8 mouse cellular contexts compared by ENCODE assay signal in the genomic region with DNA sequence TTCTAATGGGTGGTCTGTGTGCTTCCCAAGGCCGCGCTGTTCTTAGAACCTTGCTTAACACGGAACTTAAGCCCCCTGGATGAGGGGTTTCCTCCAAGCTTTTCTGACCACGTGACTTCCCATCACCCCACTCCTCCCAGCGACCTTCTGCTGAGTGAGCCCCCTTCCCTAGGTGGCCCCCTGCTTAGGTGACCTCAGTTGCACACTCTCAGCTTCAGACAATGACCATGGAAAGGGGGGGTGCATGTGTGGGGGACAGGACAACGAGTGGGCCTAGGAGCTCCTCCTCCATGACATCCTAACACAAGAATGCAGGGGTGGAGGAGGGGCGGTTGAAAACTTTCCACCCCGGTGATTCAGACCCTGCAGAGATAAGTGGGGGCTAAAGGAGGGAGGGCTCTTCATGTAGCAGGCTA. TPM values are rescaled to one million over a fixed set of nuclear protein-coding genes. Genes with fewer than 3 reads are reported as not detected.
DNase-seq lines count a peak whose midpoint lies in the region; ATAC-seq and TF ChIP-seq lines count a peak whose summit lies in the region.

No protein-coding gene starts in this region.

- H3K36me3 ChIP-seq in ES-E14 (ENCODE audit: control insufficient read depth, insufficient read depth, low read length, poor library complexity, severe bottlenecking): peaks cover 84% of the 10 kb centered on the region
- peaks cover 9% of the 10 kb centered on the region for H3K36me3 ChIP-seq in heart, embryonic 14.5 days (ENCODE audit: control insufficient read depth, insufficient read depth, low read length)
- H3K36me3 ChIP-seq in limb, embryonic 13.5 days: peaks cover 12% of the 10 kb centered on the region
- no peaks in the 10 kb centered on the region for H3K36me3 ChIP-seq in neural tube, embryonic 11.5 days (ENCODE audit: control insufficient read depth, insufficient read depth, low read length)

- H3K4me2 ChIP-seq in heart, embryonic 14.5 days (ENCODE audit: low read length): peak overlapping the region; percentile 51
- no peak overlapping the region; the same call in 1 of the 2 replicates for H3K4me2 ChIP-seq in limb, embryonic 13.5 days (replicated peaks)
- no peak overlapping the region for H3K4me2 ChIP-seq in neural tube, embryonic 11.5 days (ENCODE audit: low read depth)

- 4% methylated on average over 8 of the region's 8 CpGs for WGBS in heart, embryonic 14.5 days
- WGBS in limb, embryonic 13.5 days: 27% methylated on average over 8 of the region's 8 CpGs
- 34% methylated on average over 8 of the region's 8 CpGs for WGBS in neural tube, embryonic 11.5 days

- peaks cover 5 to 67% of the 10 kb centered on the region in 2 experiments for H3K4me1 ChIP-seq in ES-E14 (ENCODE audit: control insufficient read depth in 2 of 2, insufficient read depth in 2 of 2, low read length in 2 of 2, poor library complexity in 1 of 2)
- peaks cover 60 to 69% of the 10 kb centered on the region in 2 experiments for H3K4me1 ChIP-seq in heart, embryonic 14.5 days (ENCODE audit: control insufficient read depth in 2 of 2, insufficient read depth in 2 of 2, low read length in 2 of 2)
- peaks cover 44% of the 10 kb centered on the region for H3K4me1 ChIP-seq in limb, embryonic 13.5 days
- peaks cover 25% of the 10 kb centered on the region for H3K4me1 ChIP-seq in neural tube, embryonic 11.5 days (ENCODE audit: control insufficient read depth, insufficient read depth, low read length)

- DNase-seq in ES-E14 (ENCODE audit: low read depth, low spot score): no peak
- peak; percentile 90 for DNase-seq in adrenal gland, postnatal 10 days
- peak; percentile 56 for DNase-seq in neural tube, embryonic 11.5 days (ENCODE audit: low spot score)
- DNase-seq in frontal cortex, postnatal 14 days (ENCODE audit: low spot score in 2 of 2): no peak
- DNase-seq in cerebellum, adult 8-10 months: no peak
- no peak for DNase-seq in thymus, postnatal 10 days (ENCODE audit: low spot score in 2 of 2)

- H3K27me3 ChIP-seq in heart, embryonic 14.5 days (ENCODE audit: control insufficient read depth, insufficient read depth, low read length): no peaks in the 10 kb centered on the region
- H3K27me3 ChIP-seq in limb, embryonic 13.5 days: 0 out of 2 replicates have a peak, but pooled peaks cover 3% of the 10 kb centered on the region
- H3K27me3 ChIP-seq in neural tube, embryonic 11.5 days (ENCODE audit: control insufficient read depth, insufficient read depth, low read length): no peaks in the 10 kb centered on the region

- peak overlapping the region in 1 of 2 experiments; percentile 20; a peak in 2 of 4 replicates for H3K4me3 ChIP-seq in ES-E14 (ENCODE audit: insufficient read depth in 1 of 2, low read depth in 1 of 2, low read length in 2 of 2, poor library complexity in 1 of 2, severe bottlenecking in 1 of 2)
- no peak overlapping the region for H3K4me3 ChIP-seq in heart, embryonic 14.5 days (ENCODE audit: control insufficient read depth in 1 of 2, insufficient read depth in 1 of 2, low read depth in 1 of 2, low read length in 2 of 2)
- H3K4me3 ChIP-seq in limb, embryonic 13.5 days: no peak overlapping the region
- H3K4me3 ChIP-seq in neural tube, embryonic 11.5 days (ENCODE audit: low read depth, low read length): no peak overlapping the region

- no peak overlapping the region for H3K27ac ChIP-seq in ES-E14 (ENCODE audit: insufficient read depth, low read depth, low read length, poor library complexity, severe bottlenecking)
- peak overlapping the region; percentile 95 for H3K27ac ChIP-seq in heart, embryonic 14.5 days (replicated peaks in 1 of 2; ENCODE audit: control insufficient read depth in 1 of 2, insufficient read depth in 1 of 2, low read depth in 2 of 2, low read length in 2 of 2)
- H3K27ac ChIP-seq in limb, embryonic 13.5 days: 0 out of 2 replicates have a peak overlapping the region, but pooled peaks have one; percentile 28
- no peak overlapping the region for H3K27ac ChIP-seq in neural tube, embryonic 11.5 days (ENCODE audit: low read depth, low read length)

- 0 out of 2 replicates have a peak overlapping the region, but pooled peaks have one; percentile 15 for H3K9ac ChIP-seq in ES-E14 (ENCODE audit: insufficient read depth, low read depth, low read length, poor library complexity, severe bottlenecking)
- H3K9ac ChIP-seq in heart, embryonic 14.5 days (ENCODE audit: low read length): peak overlapping the region; percentile 62
- H3K9ac ChIP-seq in limb, embryonic 13.5 days: no peak overlapping the region
- no peak overlapping the region for H3K9ac ChIP-seq in neural tube, embryonic 11.5 days (ENCODE audit: low read length)

- peak; percentile 76 for ATAC-seq in heart, embryonic 14.5 days (ENCODE audit: insufficient number of reproducible peaks, insufficient read depth, low FRiP score, low read depth)
- ATAC-seq in limb, embryonic 13.5 days (ENCODE audit: low FRiP score, low read depth): peak; percentile 71
- ATAC-seq in neural tube, embryonic 11.5 days (ENCODE audit: insufficient read depth, low FRiP score, low TSS enrichment): no peak

- no peaks in the 10 kb centered on the region for H3K9me3 ChIP-seq in ES-E14 (ENCODE audit: control insufficient read depth, insufficient read depth, low read depth, low read length)
- no peaks in the 10 kb centered on the region for H3K9me3 ChIP-seq in heart, embryonic 14.5 days (ENCODE audit: control insufficient read depth, low read length)
- no peaks in the 10 kb centered on the region for H3K9me3 ChIP-seq in limb, embryonic 13.5 days
- no peaks in the 10 kb centered on the region for H3K9me3 ChIP-seq in neural tube, embryonic 11.5 days (ENCODE audit: control insufficient read depth, low read length)

- in situ Hi-C loops in ES-E14 (cut with MboI; ENCODE audit: low sequenced_read_pairs in 2 of 2, unreplicated experiment in 2 of 2): no loop called here

TF ChIP-seq in ES-E14, 5 proteins besides CTCF, POLR2A, EP300 and RAD21:
- TF ChIP-seq CHD2 (IDR thresholded peaks at IDR 0.05; ENCODE audit: low read depth, low read length) (no peak), HCFC1 (IDR thresholded peaks at IDR 0.05; ENCODE audit: borderline replicate concordance, insufficient read depth, low read length) (no peak), ZNF384 (IDR thresholded peaks at IDR 0.05; ENCODE audit: low read depth, low read length) (no peak), MAFK (IDR thresholded peaks at IDR 0.05; ENCODE audit: insufficient read depth, low read depth, low read length) (no peak), ZC3H11A (IDR thresholded peaks at IDR 0.05; ENCODE audit: borderline replicate concordance, low read depth, low read length) (no peak)

RNA-seq across cellular contexts. Expression of a gene that starts 9.2 kb away (rescaled TPM):
- 256 and 507 TPM in 2 replicates for total RNA-seq in ES-E14 (2012; rRNA removed)
- 10 to 100 TPM; 13.4 to 18.1 TPM for total RNA-seq in adrenal gland, postnatal 10 days (2021)
- 1.9 TPM in 2 replicates for polyA plus RNA-seq in heart, embryonic 14.5 days (2014; fragmentation: Nextera tagmentation; extraction: Ambion mirVana)
- 2.6 and 3.9 TPM in 2 replicates for polyA plus RNA-seq in limb, embryonic 13.5 days (2015; fragmentation: Nextera tagmentation; extraction: Ambion mirVana)
- polyA plus RNA-seq in neural tube, embryonic 11.5 days (2014; fragmentation: Nextera tagmentation; extraction: Ambion mirVana): 1.6 and 2.5 TPM in 2 replicates

RNA-seq across cellular contexts. Expression of a gene that starts 57.8 kb away (rescaled TPM):
- 2.3 and 2.5 TPM in 2 replicates for total RNA-seq in ES-E14 (2012; rRNA removed)
- total RNA-seq in adrenal gland, postnatal 10 days (2021): 10 to 100 TPM; 15.4 to 25.8 TPM
- polyA plus RNA-seq in heart, embryonic 14.5 days (2014; fragmentation: Nextera tagmentation; extraction: Ambion mirVana): 0.88 and 0.92 TPM in 2 replicates
- polyA plus RNA-seq in limb, embryonic 13.5 days (2015; fragmentation: Nextera tagmentation; extraction: Ambion mirVana): 0.65 and 0.91 TPM in 2 replicates
- polyA plus RNA-seq in neural tube, embryonic 11.5 days (2014; fragmentation: Nextera tagmentation; extraction: Ambion mirVana): 0.34 and 0.85 TPM in 2 replicates

Comparison
In these comparisons a context has a peak if more than half of its experiments do, and no peak if none do; other contexts are left out.
1. DNase-seq: peak in adrenal gland, postnatal 10 days (single experiment) and neural tube, embryonic 11.5 days (single experiment); none in ES-E14 (single experiment), frontal cortex, postnatal 14 days (0 of 2), cerebellum, adult 8-10 months (single experiment) and thymus, postnatal 10 days (0 of 2).
2. H3K27ac ChIP-seq: peak in heart, embryonic 14.5 days (2 of 2) and limb, embryonic 13.5 days (single experiment); none in ES-E14 (single experiment) and neural tube, embryonic 11.5 days (single experiment).
3. H3K9ac ChIP-seq: peak in ES-E14 (single experiment) and heart, embryonic 14.5 days (single experiment); none in limb, embryonic 13.5 days (single experiment) and neural tube, embryonic 11.5 days (single experiment).